Mouse (Mus musculus) embryonic stem cell, embryonic (primary cell): Measurements from ENCODE around the gene Rora.

Experiments used
- CTCF ChIA-PET, 4 experiments: fragments of 300-600 bp in 2 of 4; fragments of 350-600 bp in 2 of 4; sonication (Branson Sonifier 250); formaldehyde crosslinking; loops; one replicate each; lab custom pipeline; 2022; ENCODE audit warnings: inconsistent platforms in 2 of 4; lab: Charles Lee
- POLR2A ChIA-PET, 4 experiments: fragments of 300-600 bp in 2 of 4; fragments of 350-600 bp in 2 of 4; sonication (Branson Sonifier 250); formaldehyde crosslinking; loops; one replicate each; lab custom pipeline; 2022; ENCODE audit warnings: antibody characterized with exemption in 4 of 4, inconsistent platforms in 1 of 4; lab: Charles Lee

The Rora gene

DNA sequence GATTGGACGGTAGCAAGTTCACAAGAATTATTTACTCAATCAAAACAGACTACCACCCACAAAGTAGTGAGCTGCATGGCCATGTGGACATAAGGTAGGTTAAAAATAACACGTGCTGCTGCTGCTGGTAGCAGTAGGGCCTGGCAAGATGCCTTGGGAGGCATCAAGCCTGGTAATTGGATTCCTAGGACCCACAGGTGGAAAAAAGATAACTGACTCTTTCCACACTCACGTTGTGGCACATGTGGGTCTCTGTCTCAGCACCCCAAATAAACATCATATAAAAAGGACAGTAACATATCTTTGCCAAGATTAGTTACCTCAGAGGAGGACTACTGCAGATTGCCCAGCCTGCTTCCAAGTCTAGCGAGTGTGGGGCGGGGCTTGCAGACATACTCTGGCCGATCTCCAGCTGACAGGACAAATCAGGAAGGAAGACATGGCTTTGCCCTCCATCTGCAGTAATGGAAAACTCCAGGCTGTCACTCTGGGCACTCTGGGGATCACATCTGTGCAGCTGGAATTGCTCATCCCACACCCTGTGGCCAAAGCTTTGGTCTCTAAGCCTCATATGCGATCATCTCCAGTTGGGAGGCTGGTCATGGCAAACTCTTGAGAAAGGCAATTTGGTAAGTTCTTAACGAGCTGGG is 71.2 kb downstream of the Rora start:
- CTCF ChIA-PET, result interaction anchor here in 1 of 4 experiments (2.2 kb wide), 1 partner anchor 34 kb away, joined by 5 read pairs; no protein-coding TSS in a partner anchor
- POLR2A ChIA-PET, result no interaction called here

DNA sequence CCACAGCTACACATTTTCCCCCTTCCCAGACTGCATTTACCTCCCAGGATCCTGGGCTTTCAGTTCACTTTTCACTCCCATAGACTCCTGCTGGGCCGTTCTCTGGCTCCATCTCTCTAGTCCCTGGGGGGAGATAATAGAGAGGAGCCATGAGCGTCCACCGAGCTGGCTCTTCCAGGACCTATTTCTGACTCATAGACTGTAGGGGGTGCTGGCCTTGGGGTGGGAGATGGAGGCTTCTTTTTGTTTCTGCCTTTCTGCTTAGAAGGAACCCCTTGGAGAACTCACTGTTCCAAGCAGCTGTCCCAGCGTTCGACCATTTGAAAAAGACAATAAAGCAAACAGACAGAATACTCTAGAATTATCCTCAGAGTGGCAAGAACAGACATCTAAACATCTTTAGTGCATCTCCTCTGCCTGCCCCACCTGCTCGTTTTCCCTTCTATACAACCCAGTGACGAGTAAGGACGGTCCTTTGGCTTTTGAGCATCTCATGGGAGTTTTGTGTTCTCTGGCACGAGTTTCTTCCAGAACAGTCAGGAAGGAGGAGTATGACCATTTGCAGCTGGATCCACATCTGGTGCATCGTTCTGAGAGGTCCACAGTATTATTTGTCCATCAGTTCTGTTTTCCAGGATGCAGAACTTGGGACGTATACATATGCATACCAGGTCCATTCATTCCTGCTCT is 73.7 kb downstream of the Rora start:
- CTCF ChIA-PET, result no interaction called here
- POLR2A ChIA-PET, result no interaction called here

DNA sequence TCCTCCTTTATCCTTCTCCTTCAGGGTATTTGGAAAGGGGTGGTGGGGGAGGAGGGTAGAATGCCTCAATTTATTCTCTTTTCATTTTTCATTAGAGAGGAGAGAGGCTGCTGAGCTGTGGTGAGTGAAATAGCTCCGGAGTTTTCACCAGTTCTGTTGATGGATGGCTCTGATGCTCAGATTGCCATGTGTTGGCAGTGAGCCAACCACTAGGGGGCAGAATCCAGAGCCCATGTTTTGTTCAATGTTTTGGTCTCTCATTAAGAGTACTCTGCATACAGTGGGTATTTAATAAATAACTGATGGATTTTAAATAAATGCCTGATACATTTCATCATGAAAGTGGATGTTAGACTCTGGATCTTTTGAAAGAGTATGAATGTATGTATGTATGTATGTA is 77.9 kb downstream of the Rora start:
- CTCF ChIA-PET, result interaction anchor here in 2 of 4 experiments (0.9 to 1.3 kb wide), 2 partner anchors 14 to 28 kb away, joined by 3 to 4 read pairs; no protein-coding TSS in a partner anchor
- POLR2A ChIA-PET, result no interaction called here

- ChIA-PET POLR2A (no interaction called here), CTCF (no interaction called here)
These were observed 79.3 kb downstream of the Rora start for GRCm38 (mm10) chr9:68732929-68733328.

- CTCF ChIA-PET, result no interaction called here
- POLR2A ChIA-PET, result no interaction called here
These were observed 82.3 kb downstream of the Rora start for GRCm38 (mm10) chr9:68735886-68736285.

- CTCF ChIA-PET, result interaction anchor here in 1 of 4 experiments (0.7 kb wide), 1 partner anchor 369 kb away, joined by 6 read pairs; no protein-coding TSS in a partner anchor
- POLR2A ChIA-PET, result no interaction called here
These were observed 83.7 kb downstream of the Rora start for GRCm38 (mm10) chr9:68737197-68737736.

GRCm38 (mm10) chr9:68745931-68746646 is 92.5 kb downstream of the Rora start:
- POLR2A ChIA-PET, result interaction anchor here in 1 of 4 experiments (0.6 kb wide), 1 partner anchor 566 kb away, joined by 3 read pairs; no protein-coding TSS in a partner anchor
- CTCF ChIA-PET, result interaction anchor here in 1 of 4 experiments (1.2 kb wide), 1 partner anchor 28 kb away, joined by 3 read pairs; no protein-coding TSS in a partner anchor

- POLR2A ChIA-PET, result no interaction called here
- CTCF ChIA-PET, result interaction anchor here in 1 of 4 experiments (0.8 kb wide), 1 partner anchor 9 kb away, joined by 4 read pairs; no protein-coding TSS in a partner anchor
These were observed 103.4 kb downstream of the Rora start for GRCm38 (mm10) chr9:68756976-68757375.

DNA sequence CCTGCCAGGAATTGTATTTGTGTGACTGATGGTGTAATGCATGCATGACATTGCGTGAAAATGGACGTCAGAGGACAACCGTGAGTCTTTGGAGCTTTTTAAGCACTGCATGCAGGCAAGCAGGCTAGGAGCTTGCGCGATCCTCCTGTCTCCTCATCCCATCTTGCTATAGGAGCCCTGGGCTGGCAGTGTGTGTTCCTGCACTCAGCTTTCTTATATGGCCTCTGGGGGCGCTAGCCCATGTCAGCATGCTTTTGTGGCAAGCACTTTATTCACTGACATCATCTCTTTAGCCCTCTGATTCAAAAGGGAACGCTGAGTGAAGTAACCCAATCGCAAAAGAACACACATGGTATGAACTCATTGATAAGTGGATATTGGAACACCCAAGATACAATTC is 105.7 kb downstream of the Rora start:
- POLR2A ChIA-PET, result no interaction called here
- CTCF ChIA-PET, result interaction anchor here (0.5 to 2.9 kb wide), 26 partner anchors 8 to 1277 kb away, joined by 3 to 13 read pairs (median 3); no protein-coding TSS in a partner anchor

- POLR2A ChIA-PET, result no interaction called here
- CTCF ChIA-PET, result interaction anchor here in 3 of 4 experiments (0.8 to 2.9 kb wide), 8 partner anchors 9 to 932 kb away, joined by 3 to 13 read pairs (median 5); no protein-coding TSS in a partner anchor
These were observed 106.7 kb downstream of the Rora start for GRCm38 (mm10) chr9:68760329-68760728.

DNA sequence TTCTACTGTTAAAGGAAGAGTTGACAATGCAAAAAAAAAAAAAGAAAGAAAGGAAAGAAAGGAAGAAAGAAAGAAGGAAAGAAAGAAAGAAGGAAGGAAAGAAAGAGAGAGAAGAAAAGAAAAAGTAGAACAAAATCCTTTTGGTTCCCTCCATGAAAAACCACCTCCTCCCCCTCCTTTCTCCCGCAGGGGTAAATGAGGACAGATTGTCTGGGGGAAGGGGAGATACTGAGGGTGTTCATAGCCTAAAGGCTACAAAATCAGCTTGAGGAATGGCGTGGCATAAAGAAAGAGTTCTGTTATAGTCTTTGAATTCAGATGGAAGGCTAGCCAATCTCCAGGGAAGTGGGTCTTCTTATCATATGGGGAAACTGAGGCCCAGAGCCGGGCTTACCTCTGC is 107.3 kb downstream of the Rora start:
- CTCF ChIA-PET, result interaction anchor here in 2 of 4 experiments (1.0 to 2.9 kb wide), 3 partner anchors 13 to 44 kb away, joined by 3 to 13 read pairs (median 10); no protein-coding TSS in a partner anchor
- POLR2A ChIA-PET, result no interaction called here

DNA sequence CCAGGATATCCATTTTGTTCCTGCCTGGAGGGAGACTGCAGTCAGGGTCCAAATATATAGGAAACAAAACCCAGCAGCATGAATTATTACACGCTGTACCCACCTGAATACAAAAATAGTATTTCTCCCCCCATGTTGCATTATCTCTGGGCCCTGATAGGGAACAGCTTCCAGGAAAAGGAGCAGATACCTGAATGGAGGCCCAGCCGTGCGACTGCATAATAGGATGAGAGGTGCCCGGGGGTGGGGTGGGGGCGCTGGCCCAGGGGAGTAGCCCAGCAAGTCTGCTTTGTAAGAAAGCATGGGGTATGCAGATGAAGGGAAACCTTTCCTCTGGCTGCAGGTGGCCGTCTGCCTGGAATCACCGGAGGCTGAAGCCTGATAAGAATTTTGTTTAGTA is 108.1 kb downstream of the Rora start:
- CTCF ChIA-PET, result interaction anchor here in 2 of 4 experiments (0.8 to 1.3 kb wide), 2 partner anchors 12 kb away, joined by 3 read pairs; no protein-coding TSS in a partner anchor
- POLR2A ChIA-PET, result interaction anchor here in 2 of 4 experiments (0.6 to 0.9 kb wide), 2 partner anchors 108 to 434 kb away, joined by 3 read pairs; no protein-coding TSS in a partner anchor

- CTCF ChIA-PET, result interaction anchor here (0.5 to 1.5 kb wide), 14 partner anchors 8 to 937 kb away, joined by 3 to 10 read pairs (median 5); no protein-coding TSS in a partner anchor
These were observed 112.0 kb downstream of the Rora start for GRCm38 (mm10) chr9:68765595-68765994.

DNA sequence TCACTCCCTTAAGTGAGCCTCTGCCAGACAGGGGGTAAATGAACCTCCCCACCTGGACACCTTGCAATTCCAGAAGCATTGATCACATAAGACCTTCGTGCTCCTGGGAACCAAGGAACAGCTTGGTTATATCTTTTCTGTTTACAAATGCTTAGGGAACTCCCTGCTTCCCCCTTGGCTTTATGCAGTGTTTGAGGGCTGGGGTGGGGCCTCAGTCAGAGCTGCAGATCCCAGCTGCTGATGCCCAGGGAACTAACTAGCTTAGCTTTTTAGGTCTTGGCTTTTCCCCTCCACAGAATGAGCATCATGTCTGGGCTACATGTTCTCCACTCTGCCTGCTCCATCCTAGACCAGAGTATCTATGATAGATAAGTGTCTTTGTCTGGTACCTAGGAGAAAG is 116.1 kb downstream of the Rora start:
- ChIA-PET CTCF (interaction anchor here in 1 of 4 experiments (1.8 kb wide), 1 partner anchor 10 kb away, joined by 6 read pairs; no protein-coding TSS in a partner anchor), POLR2A (interaction anchor here in 1 of 4 experiments (0.6 kb wide), 1 partner anchor 11 kb away, joined by 3 read pairs; no protein-coding TSS in a partner anchor)

More at GRCm38 (mm10) chr9:68765595-68765994, 112.0 kb downstream of the Rora start:
- POLR2A ChIA-PET, result no interaction called here

DNA sequence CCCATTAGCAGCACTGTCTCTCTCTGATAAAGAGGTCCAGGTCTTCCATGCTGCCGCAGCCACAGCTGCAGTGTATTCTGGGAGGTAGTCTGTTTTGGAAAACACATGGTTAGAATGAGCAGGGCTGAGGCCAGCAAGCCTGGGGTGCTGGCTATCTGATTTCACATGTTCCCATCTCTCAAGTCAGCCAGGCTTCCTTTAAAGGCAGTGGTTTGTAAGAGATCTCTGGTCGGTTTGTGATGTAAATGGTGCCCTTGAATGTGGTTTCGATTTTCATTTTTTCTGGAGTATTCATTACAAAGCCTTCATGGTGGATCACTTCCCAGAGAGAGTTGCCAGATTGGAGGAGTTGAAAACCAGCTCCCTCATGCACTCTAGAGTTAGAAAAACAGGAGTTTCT is 117.8 kb downstream of the Rora start:
- POLR2A ChIA-PET, result no interaction called here
- CTCF ChIA-PET, result interaction anchor here in 1 of 4 experiments (0.6 kb wide), 1 partner anchor 12 kb away, joined by 3 read pairs; no protein-coding TSS in a partner anchor

DNA sequence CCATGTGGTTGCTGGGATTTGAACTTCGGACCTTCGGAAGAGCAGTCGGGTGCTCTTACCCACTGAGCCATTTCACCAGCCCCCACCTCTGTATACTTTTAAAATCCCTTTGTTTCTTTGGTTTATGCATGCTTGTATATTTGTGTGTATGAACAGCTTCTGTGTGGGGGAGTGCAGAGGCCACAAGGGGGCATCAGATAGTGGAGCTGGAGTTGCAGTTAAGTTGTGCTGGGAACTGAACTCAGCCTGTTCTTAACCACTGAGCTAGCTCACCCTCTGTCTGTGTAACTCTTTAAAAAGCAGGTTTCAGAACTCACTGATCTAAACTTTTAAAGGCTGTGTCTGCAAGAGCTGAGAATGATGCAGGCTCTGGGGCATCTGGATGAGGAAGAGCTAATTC is 120.2 kb downstream of the Rora start:
- ChIA-PET CTCF (interaction anchor here (0.5 to 2.3 kb wide), 24 partner anchors 8 to 746 kb away, joined by 3 to 10 read pairs (median 3); partner anchors contain the start of gene Rora (in 1 of the 4)), POLR2A (interaction anchor here in 1 of 4 experiments (0.7 kb wide), 1 partner anchor 107 kb away, joined by 3 read pairs; no protein-coding TSS in a partner anchor)

DNA sequence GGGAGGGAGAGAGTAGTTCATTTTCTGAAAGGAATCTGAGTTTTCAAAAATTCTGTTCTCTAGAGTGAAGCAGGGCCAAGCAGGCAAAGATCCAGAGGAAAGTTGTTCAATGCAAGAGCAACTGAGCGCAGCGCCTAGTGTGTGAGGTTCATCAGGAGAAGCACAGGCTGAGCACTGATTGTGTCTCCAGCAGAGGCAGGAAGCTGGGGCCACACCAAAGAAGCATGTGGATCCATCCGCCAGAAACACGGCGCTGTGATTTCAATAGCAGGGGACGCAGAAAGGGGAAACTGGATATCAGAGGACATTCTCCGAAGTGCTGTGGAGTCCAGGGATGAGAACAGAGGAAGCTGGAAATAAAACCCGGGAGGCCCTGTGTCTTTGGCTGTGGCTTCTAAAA is 128.4 kb downstream of the Rora start:
- CTCF ChIA-PET, result interaction anchor here in 2 of 4 experiments (0.7 to 1.0 kb wide), 2 partner anchors 8 to 9 kb away, joined by 3 read pairs; no protein-coding TSS in a partner anchor
- POLR2A ChIA-PET, result no interaction called here

GRCm38 (mm10) chr9:68782604-68783003 is 129.0 kb downstream of the Rora start:
- ChIA-PET CTCF (interaction anchor here in 3 of 4 experiments (0.6 to 1.4 kb wide), 5 partner anchors 9 to 23 kb away, joined by 3 to 5 read pairs (median 3); no protein-coding TSS in a partner anchor), POLR2A (interaction anchor here in 1 of 4 experiments (0.7 kb wide), 1 partner anchor 278 kb away, joined by 3 read pairs; no protein-coding TSS in a partner anchor)
